Mouse (Mus musculus) intestine, postnatal 0 days (tissue): Measurements from ENCODE around the gene Eloa. TPM values are rescaled to one million over a fixed set of nuclear protein-coding genes. Genes with fewer than 3 reads are reported as not detected.

ENCODE experiments used
- ATAC-seq: fragments of 200-750 bp; cut with Nextera tagmentation; 2 replicates; pipeline ENCODE4 v1.8.0; 2017; ENCODE audit warnings: mild to moderate bottlenecking, moderate TSS enrichment, moderate library complexity
- H3K27ac ChIP-seq: fragments of 300-500 bp; sonication (generic); 2 replicates; pipeline ENCODE4 v1.5.1; 2014; ENCODE audit warnings: mild to moderate bottlenecking, low read depth, low read length, moderate library complexity
- H3K27me3 ChIP-seq: fragments of 300-500 bp; sonication (generic); replicated peaks from 2 replicates; pipeline ENCODE4 v1.6.1; 2014; ENCODE audit warnings: low read length, mixed read lengths; ENCODE audit not compliant: control insufficient read depth, insufficient read depth
- H3K36me3 ChIP-seq: fragments of 300-500 bp; sonication (generic); 2 replicates; pipeline ENCODE4 v1.6.1; 2014; ENCODE audit warnings: mild to moderate bottlenecking, moderate library complexity; ENCODE audit not compliant: control insufficient read depth, insufficient read depth
- H3K4me1 ChIP-seq: fragments of 300-500 bp; sonication (generic); replicated peaks from 2 replicates; pipeline ENCODE4 v1.6.1; 2014; ENCODE audit warnings: antibody characterized with exemption, low read length, mixed read lengths; ENCODE audit not compliant: control insufficient read depth, insufficient read depth
- H3K4me2 ChIP-seq: fragments of 300-500 bp; sonication (generic); replicated peaks from 2 replicates; pipeline ENCODE4 v1.6.1; 2014; ENCODE audit warnings: low read depth, mild to moderate bottlenecking, moderate library complexity
- H3K4me3 ChIP-seq: fragments of 300-500 bp; sonication (generic); 2 replicates; pipeline ENCODE4 v1.5.1; 2014; ENCODE audit warnings: low read depth, low read length
- H3K9ac ChIP-seq: fragments of 300-500 bp; sonication (generic); 2 replicates; pipeline ENCODE4 v1.6.1; 2014; ENCODE audit warnings: mild to moderate bottlenecking, low read depth, low read length
- H3K9me3 ChIP-seq: fragments of 300-500 bp; sonication (generic); 2 replicates; pipeline ENCODE4 v1.6.1; 2016; ENCODE audit warnings: mixed run types; ENCODE audit not compliant: control insufficient read depth
- CTCF ChIP-seq: sonication (generic); IDR thresholded peaks from 2 replicates; pipeline ENCODE4 v1.5.1; 2016; ENCODE audit warnings: low read depth, mild to moderate bottlenecking, control low read depth, antibody characterized with exemption, moderate library complexity
- WGBS: fragments of 180-500 bp; shearing (Covaris S2); extraction: QIAGEN DNeasy Blood & Tissue Kit; methylation state at CpG from one replicate; pipeline ENCODE4 v1.1.7; 2014; 5-methylcytosine and 5-hydroxymethylcytosine counted together
- polyA plus RNA-seq: library from polyadenylated mRNA; unstranded; fragments of >200 nt; fragmentation: Nextera tagmentation; extraction: Ambion mirVana; gene quantifications from 2 replicates; pipeline ENCODE4 v1.2.1, GENCODE M21; 2015

Eloa gene
- polyA plus RNA-seq, 1 experiment from 2014 or later = 17.1 TPM

DNA sequence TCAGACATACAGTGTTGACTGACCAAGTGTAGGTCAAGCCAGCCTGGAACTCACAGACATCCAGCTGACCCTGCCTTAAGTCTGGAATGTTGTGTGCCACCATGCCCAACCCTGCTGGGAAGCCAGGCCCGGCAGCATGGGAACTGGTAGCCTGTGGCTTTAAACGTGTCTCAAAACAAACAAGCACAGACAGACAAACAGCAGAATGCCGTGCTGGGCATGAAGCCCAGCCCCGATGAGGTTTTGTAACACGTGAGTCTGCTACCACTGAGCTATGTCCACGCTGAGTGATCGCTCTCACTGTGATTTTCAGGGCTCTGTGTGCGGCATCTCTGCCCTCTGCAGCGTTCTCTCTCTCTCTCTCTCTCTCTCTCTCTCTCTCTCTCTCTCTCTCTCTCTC lies 65.7 kb downstream of the Eloa start:
- no peak overlapping the region for H3K9ac ChIP-seq
- H3K36me3 ChIP-seq = peaks cover 58% of the 10 kb centered on the region
- WGBS = 83% methylated on average over 9 of the region's 9 CpGs

DNA sequence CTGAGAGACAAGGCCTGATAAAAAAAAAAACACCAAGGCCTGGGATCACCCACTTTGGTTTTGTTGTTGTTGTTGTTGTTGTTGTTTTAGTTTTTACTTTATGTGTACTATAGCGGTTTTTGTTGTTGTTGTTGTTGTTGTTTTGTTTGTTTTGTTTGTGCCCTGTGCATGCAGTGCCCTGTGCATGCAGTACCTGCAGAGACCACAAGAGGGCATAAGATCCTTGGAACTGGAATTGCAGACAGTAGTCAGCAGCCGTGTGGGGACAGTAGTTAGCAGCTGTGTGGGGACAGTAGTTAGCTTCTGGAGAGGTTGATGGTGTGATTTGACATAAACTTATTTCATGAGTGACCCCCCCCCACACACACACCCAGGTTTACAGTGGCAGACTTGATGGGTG lies 67.3 kb downstream of the Eloa start:
- TF ChIP-seq CTCF = peak; percentile 96
- peaks cover 47% of the 10 kb centered on the region for H3K36me3 ChIP-seq
- no peaks in the 10 kb centered on the region for H3K27me3 ChIP-seq
- no peaks in the 10 kb centered on the region for H3K9me3 ChIP-seq
- H3K27ac ChIP-seq = no peak overlapping the region
- no peak overlapping the region for H3K4me3 ChIP-seq
- ATAC-seq = no peak
- no peak overlapping the region for H3K4me2 ChIP-seq
- 24% methylated on average over 2 of the region's 2 CpGs for WGBS
- H3K4me1 ChIP-seq = 0 out of 2 replicates have a peak, but pooled peaks cover 3% of the 10 kb centered on the region
- no peak overlapping the region for H3K9ac ChIP-seq

More for the DNA sequence above, 65.7 kb downstream of the Eloa start:
- Histone ChIP-seq H3K4me2 (no peak overlapping the region), H3K27ac (no peak overlapping the region), H3K4me1 (0 out of 2 replicates have a peak, but pooled peaks cover 4% of the 10 kb centered on the region), H3K9me3 (no peaks in the 10 kb centered on the region), H3K4me3 (no peak overlapping the region), H3K27me3 (no peaks in the 10 kb centered on the region)
- no peak for ATAC-seq
- no peak for TF ChIP-seq CTCF

Other genes starting within 250 kb of the Eloa start
- 84.2 and 89.2 TPM in 2 replicates for gene Srsf10, start 166.0 kb downstream of the Eloa start, polyA plus RNA-seq
- gene Pnrc2, start 147.9 kb downstream of the Eloa start, polyA plus RNA-seq = 103 and 114 TPM in 2 replicates
- gene Cnr2, start 126.4 kb downstream of the Eloa start, polyA plus RNA-seq = 0.14 and 0.24 TPM in 2 replicates
- gene Fuca1, start 101.0 kb downstream of the Eloa start, polyA plus RNA-seq = 717 and 739 TPM in 2 replicates
- gene Hmgcl, start 75.3 kb downstream of the Eloa start, polyA plus RNA-seq = 232 and 235 TPM in 2 replicates
- gene Gale, start 58.0 kb downstream of the Eloa start, polyA plus RNA-seq = 99.5 and 131 TPM in 2 replicates
- 90.3 and 94.9 TPM in 2 replicates for gene Lypla2, start 49.1 kb downstream of the Eloa start, polyA plus RNA-seq
- gene Pithd1, start 34.5 kb downstream of the Eloa start, polyA plus RNA-seq = 56.7 and 57.7 TPM in 2 replicates
- gene Rpl11, start 31.7 kb upstream of the Eloa start, polyA plus RNA-seq = 268 and 276 TPM in 2 replicates
- gene Id3, start 121.7 kb upstream of the Eloa start, polyA plus RNA-seq = 106 and 118 TPM in 2 replicates
- gene E2f2, start 150.6 kb upstream of the Eloa start, polyA plus RNA-seq = 4.1 and 4.2 TPM in 2 replicates
- 0.95 and 1.1 TPM in 2 replicates for gene Asap3, start 184.6 kb upstream of the Eloa start, polyA plus RNA-seq
- gene Tcea3, start 226.0 kb upstream of the Eloa start, polyA plus RNA-seq = 23.6 and 25.0 TPM in 2 replicates